7 mouse cellular contexts compared by ENCODE assay signal in the genomic region with DNA sequence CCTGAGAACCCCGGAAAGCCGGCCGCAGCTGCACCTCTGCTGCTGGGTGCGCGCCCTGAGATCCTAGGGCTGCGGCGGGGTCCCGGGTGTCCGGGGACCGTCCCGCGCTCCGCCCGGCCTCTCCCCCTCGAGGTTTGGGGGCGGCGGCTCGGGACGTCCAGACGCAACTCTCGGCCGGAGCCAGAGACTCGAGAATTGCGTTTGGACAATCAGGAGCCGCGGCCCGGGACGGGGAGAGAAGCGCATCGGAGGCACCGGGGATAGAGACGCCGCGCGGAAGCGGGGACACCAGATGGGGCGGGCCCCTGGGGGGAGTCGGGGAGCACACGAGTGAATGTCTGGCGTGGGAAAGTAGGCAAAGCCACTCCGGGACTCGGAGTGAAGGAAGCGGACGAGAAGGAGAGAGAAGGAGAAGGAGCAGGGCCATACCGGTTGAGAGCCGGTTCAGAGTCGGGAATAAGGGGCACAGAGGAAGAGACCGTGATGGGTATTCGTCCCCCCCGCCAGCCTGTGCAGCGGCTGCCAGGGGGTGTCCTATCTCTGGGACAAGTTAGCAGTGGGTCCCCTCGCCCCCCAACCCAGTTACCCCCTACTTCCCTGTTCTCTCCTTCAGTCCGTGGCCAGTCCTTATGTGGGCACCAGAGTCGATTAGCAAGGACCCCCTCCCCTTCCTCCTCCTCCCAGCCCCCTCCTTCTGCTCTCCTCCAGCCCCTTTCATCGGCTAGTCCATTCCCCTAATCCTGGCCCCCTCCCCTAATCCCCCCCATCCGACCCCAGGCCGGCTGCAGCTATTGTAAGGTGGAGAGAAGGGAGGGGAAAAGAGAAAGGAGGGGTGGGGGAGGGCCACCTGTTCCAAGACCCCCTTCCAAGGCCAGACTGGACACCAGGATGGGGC. TPM values are rescaled to one million over a fixed set of nuclear protein-coding genes. Genes with fewer than 3 reads are reported as not detected.
DNase-seq lines count a peak whose midpoint lies in the region; ATAC-seq and TF ChIP-seq lines count a peak whose summit lies in the region.

No protein-coding gene starts in this region.

- TF ChIP-seq CTCF in lung, embryonic 14.5 days (IDR thresholded peaks at IDR 0.05; ENCODE audit: low read depth): no peak
- no peak for TF ChIP-seq CTCF in cerebellum, adult 2 months (IDR thresholded peaks at IDR 0.05; ENCODE audit: borderline replicate concordance, insufficient read depth, low read depth, low read length)
- TF ChIP-seq CTCF in forebrain, postnatal 0 days (IDR thresholded peaks at IDR 0.05; ENCODE audit: low read depth): no peak

- DNase-seq in lung, embryonic 14.5 days: peak; percentile 64
- no peak for DNase-seq in lung, postnatal 36 days
- DNase-seq in cerebellum, adult 2 months: no peak
- peak; percentile 51 for DNase-seq in forebrain, postnatal 0 days
- DNase-seq in layer of hippocampus, adult 9-11 months: no peak

- ATAC-seq in lung, embryonic 14.5 days (ENCODE audit: insufficient read depth): peak; percentile 7
- peak; percentile 4 for ATAC-seq in forebrain, postnatal 0 days
- ATAC-seq in liver, embryonic 12.5 days: no peak; the same call in 1 of the 2 replicates
- peak; percentile 1; the same call in 1 of the 2 replicates for ATAC-seq in stomach, embryonic 15.5 days (ENCODE audit: insufficient read depth, low FRiP score, low read depth)

- under 1% methylated on average over 56 of the region's 57 CpGs for WGBS in lung, embryonic 14.5 days
- WGBS in cerebellum, adult 2 months: under 1% methylated on average over 57 of the region's 57 CpGs
- WGBS in forebrain, postnatal 0 days: under 1% methylated on average over 57 of the region's 57 CpGs
- WGBS in liver, embryonic 12.5 days (ENCODE audit: insufficient replicate concordance): 2% methylated on average over 57 of the region's 57 CpGs
- WGBS in stomach, embryonic 15.5 days: 1% methylated on average over 57 of the region's 57 CpGs

- TF ChIP-seq POLR2A in cerebellum, adult 2 months (IDR thresholded peaks at IDR 0.05; ENCODE audit: borderline replicate concordance, insufficient read depth, low read length): no peak

- H3K27me3 ChIP-seq in lung, embryonic 14.5 days (ENCODE audit: insufficient read depth, low read length): no peaks in the 10 kb centered on the region
- H3K27me3 ChIP-seq in cerebellum, adult 2 months (ENCODE audit: control insufficient read depth, insufficient read depth, low read length): no peaks in the 10 kb centered on the region
- H3K27me3 ChIP-seq in forebrain, postnatal 0 days (ENCODE audit: insufficient read depth, low read length): no peaks in the 10 kb centered on the region
- H3K27me3 ChIP-seq in liver, embryonic 12.5 days (replicated peaks): no peaks in the 10 kb centered on the region
- H3K27me3 ChIP-seq in stomach, embryonic 15.5 days (replicated peaks): no peaks in the 10 kb centered on the region

- H3K4me1 ChIP-seq in lung, embryonic 14.5 days (ENCODE audit: insufficient read depth): peaks cover 33% of the 10 kb centered on the region; the same call in 1 of the 2 replicates
- H3K4me1 ChIP-seq in cerebellum, adult 2 months (ENCODE audit: control insufficient read depth, insufficient read depth, low read length): peaks cover 18% of the 10 kb centered on the region
- H3K4me1 ChIP-seq in forebrain, postnatal 0 days (ENCODE audit: insufficient read depth): peaks cover 18% of the 10 kb centered on the region
- peaks cover 61% of the 10 kb centered on the region for H3K4me1 ChIP-seq in liver, embryonic 12.5 days
- peaks cover 52% of the 10 kb centered on the region for H3K4me1 ChIP-seq in stomach, embryonic 15.5 days

- peak overlapping the region; percentile 88 for H3K9ac ChIP-seq in lung, embryonic 14.5 days
- H3K9ac ChIP-seq in forebrain, postnatal 0 days: peak overlapping the region; percentile 87
- H3K9ac ChIP-seq in liver, embryonic 12.5 days: peak overlapping the region; percentile 86
- H3K9ac ChIP-seq in stomach, embryonic 15.5 days: peak overlapping the region; percentile 94

- H3K4me3 ChIP-seq in lung, embryonic 14.5 days (ENCODE audit: low read depth, low read length): peak overlapping the region; percentile 87
- peak overlapping the region; percentile 62 for H3K4me3 ChIP-seq in cerebellum, adult 2 months (replicated peaks; ENCODE audit: insufficient read depth, low read depth, low read length)
- H3K4me3 ChIP-seq in forebrain, postnatal 0 days (ENCODE audit: low read depth, low read length): peak overlapping the region; percentile 83
- H3K4me3 ChIP-seq in liver, embryonic 12.5 days: peak overlapping the region; percentile 83
- H3K4me3 ChIP-seq in stomach, embryonic 15.5 days (replicated peaks): peak overlapping the region; percentile 90

- H3K9me3 ChIP-seq in lung, embryonic 14.5 days (ENCODE audit: low read depth, low read length): 0 out of 2 replicates have a peak, but pooled peaks cover 2% of the 10 kb centered on the region
- H3K9me3 ChIP-seq in forebrain, postnatal 0 days (ENCODE audit: low read length): no peaks in the 10 kb centered on the region
- H3K9me3 ChIP-seq in liver, embryonic 12.5 days (replicated peaks): peaks cover 2% of the 10 kb centered on the region
- H3K9me3 ChIP-seq in stomach, embryonic 15.5 days: no peaks in the 10 kb centered on the region

- peaks cover 45% of the 10 kb centered on the region for H3K36me3 ChIP-seq in lung, embryonic 14.5 days (ENCODE audit: insufficient read depth)
- H3K36me3 ChIP-seq in forebrain, postnatal 0 days (ENCODE audit: insufficient read depth): peaks cover 36% of the 10 kb centered on the region
- peaks cover 52% of the 10 kb centered on the region for H3K36me3 ChIP-seq in liver, embryonic 12.5 days
- peaks cover 36% of the 10 kb centered on the region for H3K36me3 ChIP-seq in stomach, embryonic 15.5 days

- H3K27ac ChIP-seq in lung, embryonic 14.5 days (ENCODE audit: low read depth): peak overlapping the region; percentile 89
- peak overlapping the region; percentile 76 for H3K27ac ChIP-seq in cerebellum, adult 2 months (ENCODE audit: insufficient read depth, low read length)
- H3K27ac ChIP-seq in forebrain, postnatal 0 days (ENCODE audit: low read depth, low read length): peak overlapping the region; percentile 93
- peak overlapping the region; percentile 87 for H3K27ac ChIP-seq in liver, embryonic 12.5 days
- peak overlapping the region; percentile 94 for H3K27ac ChIP-seq in stomach, embryonic 15.5 days

- H3K4me2 ChIP-seq in lung, embryonic 14.5 days: peak overlapping the region; percentile 98
- peak overlapping the region; percentile 83 for H3K4me2 ChIP-seq in forebrain, postnatal 0 days (ENCODE audit: low read depth)
- H3K4me2 ChIP-seq in liver, embryonic 12.5 days: peak overlapping the region; percentile 99
- peak overlapping the region; percentile 91 for H3K4me2 ChIP-seq in stomach, embryonic 15.5 days

RNA-seq across cellular contexts. Expression of gene Ring1, which starts 0.6 kb away (rescaled TPM):
- polyA plus RNA-seq in lung, embryonic 14.5 days (2014; fragmentation: Nextera tagmentation; extraction: Ambion mirVana): 5.6 and 6.6 TPM in 2 replicates
- polyA plus RNA-seq in cerebellum, adult 2 months (2012; rRNA removed): 66.4 and 74.6 TPM in 2 replicates
- total RNA-seq in forebrain, postnatal 0 days (2014; rRNA removed): 20.7 and 21.4 TPM in 2 replicates
- polyA plus RNA-seq in forebrain, postnatal 0 days (2015; fragmentation: Nextera tagmentation; extraction: Ambion mirVana): 15.7 and 19.0 TPM in 2 replicates
- 10.6 and 10.7 TPM in 2 replicates for polyA plus RNA-seq in liver, embryonic 12.5 days (2016; fragmentation: Nextera tagmentation; extraction: Ambion mirVana)
- 19.3 and 21.0 TPM in 2 replicates for polyA plus RNA-seq in stomach, embryonic 15.5 days (2015; fragmentation: Nextera tagmentation; extraction: Ambion mirVana)

RNA-seq across cellular contexts. Expression of gene H2-Ke6, which starts 2.8 kb away (rescaled TPM):
- polyA plus RNA-seq in lung, embryonic 14.5 days (2014; fragmentation: Nextera tagmentation; extraction: Ambion mirVana): 35.9 and 40.6 TPM in 2 replicates
- polyA plus RNA-seq in cerebellum, adult 2 months (2012; rRNA removed): 82.9 and 89.8 TPM in 2 replicates
- total RNA-seq in forebrain, postnatal 0 days (2014; rRNA removed): 39.1 and 58.0 TPM in 2 replicates
- 54.6 and 55.7 TPM in 2 replicates for polyA plus RNA-seq in forebrain, postnatal 0 days (2015; fragmentation: Nextera tagmentation; extraction: Ambion mirVana)
- 33.2 and 36.1 TPM in 2 replicates for polyA plus RNA-seq in liver, embryonic 12.5 days (2016; fragmentation: Nextera tagmentation; extraction: Ambion mirVana)
- polyA plus RNA-seq in stomach, embryonic 15.5 days (2015; fragmentation: Nextera tagmentation; extraction: Ambion mirVana): 50.8 and 58.4 TPM in 2 replicates

RNA-seq across cellular contexts. Expression of gene Slc39a7, which starts 6.4 kb away (rescaled TPM):
- 102 and 105 TPM in 2 replicates for polyA plus RNA-seq in lung, embryonic 14.5 days (2014; fragmentation: Nextera tagmentation; extraction: Ambion mirVana)
- polyA plus RNA-seq in cerebellum, adult 2 months (2012; rRNA removed): 120 and 123 TPM in 2 replicates
- total RNA-seq in forebrain, postnatal 0 days (2014; rRNA removed): 126 and 161 TPM in 2 replicates
- polyA plus RNA-seq in forebrain, postnatal 0 days (2015; fragmentation: Nextera tagmentation; extraction: Ambion mirVana): 124 and 138 TPM in 2 replicates
- 91.7 and 96.0 TPM in 2 replicates for polyA plus RNA-seq in liver, embryonic 12.5 days (2016; fragmentation: Nextera tagmentation; extraction: Ambion mirVana)
- 169 and 199 TPM in 2 replicates for polyA plus RNA-seq in stomach, embryonic 15.5 days (2015; fragmentation: Nextera tagmentation; extraction: Ambion mirVana)

RNA-seq across cellular contexts. Expression of gene Rxrb, which starts 6.5 kb away (rescaled TPM):
- polyA plus RNA-seq in lung, embryonic 14.5 days (2014; fragmentation: Nextera tagmentation; extraction: Ambion mirVana): 30.3 and 35.3 TPM in 2 replicates
- polyA plus RNA-seq in cerebellum, adult 2 months (2012; rRNA removed): 78.0 and 83.2 TPM in 2 replicates
- 56.2 and 60.8 TPM in 2 replicates for total RNA-seq in forebrain, postnatal 0 days (2014; rRNA removed)
- 58.1 and 58.4 TPM in 2 replicates for polyA plus RNA-seq in forebrain, postnatal 0 days (2015; fragmentation: Nextera tagmentation; extraction: Ambion mirVana)
- 29.2 and 31.3 TPM in 2 replicates for polyA plus RNA-seq in liver, embryonic 12.5 days (2016; fragmentation: Nextera tagmentation; extraction: Ambion mirVana)
- polyA plus RNA-seq in stomach, embryonic 15.5 days (2015; fragmentation: Nextera tagmentation; extraction: Ambion mirVana): 43.6 and 45.0 TPM in 2 replicates

RNA-seq across cellular contexts. Expression of gene Col11a2, which starts 14.1 kb away (rescaled TPM):
- polyA plus RNA-seq in lung, embryonic 14.5 days (2014; fragmentation: Nextera tagmentation; extraction: Ambion mirVana): 4.3 and 5.0 TPM in 2 replicates
- 12.2 and 15.2 TPM in 2 replicates for polyA plus RNA-seq in cerebellum, adult 2 months (2012; rRNA removed)
- total RNA-seq in forebrain, postnatal 0 days (2014; rRNA removed): 10.2 and 28.0 TPM in 2 replicates
- polyA plus RNA-seq in forebrain, postnatal 0 days (2015; fragmentation: Nextera tagmentation; extraction: Ambion mirVana): 1.2 and 2.1 TPM in 2 replicates
- polyA plus RNA-seq in liver, embryonic 12.5 days (2016; fragmentation: Nextera tagmentation; extraction: Ambion mirVana): 0.37 and 0.54 TPM in 2 replicates
- 1.3 and 1.5 TPM in 2 replicates for polyA plus RNA-seq in stomach, embryonic 15.5 days (2015; fragmentation: Nextera tagmentation; extraction: Ambion mirVana)

Comparison
In these comparisons a context has a peak if more than half of its experiments do, and no peak if none do; other contexts are left out.
1. DNase-seq: peak in lung, embryonic 14.5 days (single experiment) and forebrain, postnatal 0 days (single experiment); none in lung, postnatal 36 days (single experiment), cerebellum, adult 2 months (0 of 2) and layer of hippocampus, adult 9-11 months (single experiment).
2. Peak in every context shown above with its lines, with median percentiles within 50 percentile points of each other: H3K27ac ChIP-seq, H3K4me2 ChIP-seq, H3K4me3 ChIP-seq and H3K9ac ChIP-seq.